Mouse (Mus musculus) erythroblast, adult 5-6 weeks (primary cell): Measurements from ENCODE around the gene Gm21887. TPM values are rescaled to one million over a fixed set of nuclear protein-coding genes. Genes with fewer than 3 reads are reported as not detected.
"Not testable (repeated sequence)": the region's sequence is repeated elsewhere in the genome, so short reads cannot be mapped to it uniquely, and the experiment has no call there.

Experiments used
- ATAC-seq: replicated peaks from 2 replicates; pipeline ENCODE4 v1.8.0; 2016; ENCODE audit warnings: moderate number of reproducible peaks, mild to moderate bottlenecking, moderate TSS enrichment, inconsistent platforms; ENCODE audit not compliant: poor library complexity, low FRiP score, severe bottlenecking
- total RNA-seq, 2 experiments: library from RNA; stranded (forward) in 1 of 2; stranded (reverse) in 1 of 2; fragments of 150-400 nt in 1 of 2; fragments of 200-764, 138-1000 nt in 1 of 2; gene quantifications; 2 replicates each; pipeline versions ENCODE4 v1.2.3 to v1.2.4; 2015 to 2017; ENCODE audit warnings: low replicate concordance in 2 of 2

Gm21887 gene
- total RNA-seq, 2 experiments from 2014 or later = 4.0 to 59.6 TPM

DNA sequence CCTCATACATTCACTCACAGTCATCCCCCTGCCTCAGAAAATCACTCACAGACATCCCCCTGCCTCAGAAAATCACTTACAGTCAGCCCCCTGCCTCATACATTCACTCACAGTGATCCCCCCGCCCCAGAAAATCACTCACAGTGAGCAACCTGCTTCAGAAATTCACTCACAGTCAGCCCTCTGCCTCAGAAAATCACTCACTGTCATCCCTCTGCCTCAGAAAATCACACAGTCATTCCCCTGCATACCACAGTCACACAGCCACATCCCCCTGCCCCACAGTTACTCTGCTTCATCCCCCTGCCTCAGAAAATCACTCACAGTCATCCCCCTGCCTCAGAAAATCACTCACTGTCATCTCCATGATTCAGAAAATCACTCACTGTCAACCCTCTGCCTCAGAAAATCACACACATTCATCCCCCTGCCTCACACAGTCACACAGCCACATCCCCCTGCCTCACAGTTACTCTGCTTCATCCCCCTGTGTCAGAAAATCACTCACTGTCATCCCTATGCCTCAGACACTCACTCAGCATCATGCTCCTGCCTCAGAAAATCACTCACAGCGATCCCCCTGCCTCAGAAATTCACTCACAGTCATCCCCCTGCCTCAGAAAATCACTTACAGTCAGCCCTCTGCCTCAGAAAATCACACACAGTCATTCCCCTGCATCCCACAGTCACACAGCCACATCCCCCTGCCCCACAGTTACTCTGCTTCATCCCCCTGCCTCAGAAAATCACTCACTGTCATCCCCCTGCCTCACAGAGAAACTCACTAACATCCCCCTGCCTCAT lies 1.9 kb upstream of the Gm21887 start:
- ATAC-seq = not testable (repeated sequence)

- not testable (repeated sequence) for ATAC-seq
Observed at GRCm38 (mm10) chrX:170008179-170008467, 1.3 kb upstream of the Gm21887 start.

DNA sequence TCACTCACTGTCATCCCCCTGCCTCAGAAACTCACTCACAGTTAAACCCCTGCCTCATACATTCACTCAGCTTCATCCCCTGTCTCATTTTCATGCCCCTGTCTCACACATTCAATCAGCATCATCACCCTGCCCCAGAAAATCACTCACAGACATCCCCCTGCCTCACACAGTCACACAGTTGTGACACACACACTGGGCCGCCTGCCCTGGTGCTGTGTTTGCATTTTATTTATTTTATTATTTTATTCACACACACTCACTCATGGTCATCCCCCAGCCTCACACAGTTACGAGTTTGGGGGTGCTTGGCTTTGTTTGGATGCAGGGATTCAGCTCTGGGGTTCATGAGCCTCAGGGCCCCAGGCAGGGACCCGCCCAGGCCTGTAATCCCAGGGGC lies 875 bp upstream of the Gm21887 start:
- not testable (repeated sequence) for ATAC-seq

GRCm38 (mm10) chrX:170009801-170010221 lies 352 bp downstream of the Gm21887 start:
- peak; percentile 94 for ATAC-seq

DNA sequence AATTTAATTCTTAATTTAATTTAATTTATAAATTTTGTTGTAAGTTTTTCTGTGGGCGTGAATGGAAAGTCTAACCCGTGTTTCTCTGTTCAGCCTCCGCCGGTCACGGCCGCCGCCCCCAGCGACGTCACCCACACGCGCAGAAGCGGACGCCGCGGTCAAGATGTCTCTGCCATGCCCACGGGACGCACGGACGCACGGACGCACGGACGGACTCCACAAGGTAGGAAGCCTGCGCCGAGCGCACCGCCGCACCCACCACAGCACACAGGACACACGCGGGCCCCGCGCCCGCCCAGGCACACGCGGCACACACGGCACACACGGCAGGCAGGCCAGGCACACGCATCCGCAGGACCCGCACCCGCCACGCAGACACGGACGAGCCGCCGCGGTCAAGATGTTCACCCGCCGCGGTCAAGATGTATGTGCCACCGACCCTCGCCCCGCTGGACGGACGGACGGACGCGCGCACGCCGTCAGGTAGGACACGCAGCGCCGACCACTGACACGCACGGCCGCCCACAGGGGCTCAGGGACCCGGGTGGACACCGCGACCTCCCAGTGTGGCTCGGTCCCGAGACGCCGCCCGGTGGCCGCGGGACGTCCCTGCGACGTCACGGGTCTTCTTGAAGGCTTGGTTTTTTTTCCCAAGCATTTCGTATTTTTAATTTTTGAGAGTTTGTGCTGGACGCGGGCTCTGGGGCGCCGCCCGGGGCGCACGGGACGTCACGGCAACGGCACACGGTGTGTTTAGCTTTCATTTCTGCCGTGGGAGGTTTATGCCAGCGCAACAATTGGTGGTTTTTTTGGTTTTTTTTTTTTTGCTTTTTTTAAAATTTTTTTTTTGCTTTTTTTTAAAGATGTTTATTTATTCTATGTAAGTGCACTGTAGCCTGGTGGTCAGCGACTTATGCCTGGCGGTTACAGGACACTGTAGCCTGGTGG lies 1.4 kb downstream of the Gm21887 start:
- ATAC-seq = peak; percentile 16; the same call in 1 of the 2 replicates

DNA sequence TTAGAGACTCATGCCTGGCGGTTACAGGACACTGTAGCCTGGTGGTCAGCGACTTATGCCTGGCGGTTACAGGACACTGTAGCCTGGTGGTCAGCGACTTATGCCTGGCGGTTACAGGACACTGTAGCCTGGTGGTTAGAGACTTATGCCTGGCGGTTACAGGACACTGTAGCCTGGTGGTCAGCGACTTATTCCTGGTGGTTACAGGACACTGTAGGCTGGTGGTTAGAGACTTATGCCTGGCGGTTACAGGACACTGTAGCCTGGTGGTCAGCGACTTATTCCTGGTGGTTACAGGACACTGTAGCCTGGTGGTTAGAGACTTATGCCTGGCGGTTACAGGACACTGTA lies 2.0 kb downstream of the Gm21887 start:
- ATAC-seq = not testable (repeated sequence)

DNA sequence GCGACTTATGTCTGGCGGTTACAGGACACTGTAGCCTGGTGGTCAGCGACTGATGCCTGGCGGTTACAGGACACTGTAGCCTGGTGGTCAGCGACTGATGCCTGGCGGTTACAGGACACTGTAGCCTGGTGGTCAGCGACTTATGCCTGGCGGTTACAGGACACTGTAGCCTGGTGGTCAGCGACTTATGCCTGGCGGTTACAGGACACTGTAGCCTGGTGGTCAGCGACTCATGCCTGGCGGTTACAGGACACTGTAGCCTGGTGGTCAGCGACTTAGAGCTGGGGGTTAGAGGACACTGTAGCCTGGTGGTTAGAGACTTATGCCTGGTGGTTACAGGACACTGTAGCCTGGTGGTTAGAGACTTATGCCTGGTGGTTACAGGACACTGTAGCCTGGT lies 4.0 kb downstream of the Gm21887 start:
- ATAC-seq = not testable (repeated sequence)

GRCm38 (mm10) chrX:170014038-170014437 lies 4.6 kb downstream of the Gm21887 start:
- not testable (repeated sequence) for ATAC-seq

GRCm38 (mm10) chrX:170015883-170016282 lies 6.4 kb downstream of the Gm21887 start:
- not testable (repeated sequence) for ATAC-seq

DNA sequence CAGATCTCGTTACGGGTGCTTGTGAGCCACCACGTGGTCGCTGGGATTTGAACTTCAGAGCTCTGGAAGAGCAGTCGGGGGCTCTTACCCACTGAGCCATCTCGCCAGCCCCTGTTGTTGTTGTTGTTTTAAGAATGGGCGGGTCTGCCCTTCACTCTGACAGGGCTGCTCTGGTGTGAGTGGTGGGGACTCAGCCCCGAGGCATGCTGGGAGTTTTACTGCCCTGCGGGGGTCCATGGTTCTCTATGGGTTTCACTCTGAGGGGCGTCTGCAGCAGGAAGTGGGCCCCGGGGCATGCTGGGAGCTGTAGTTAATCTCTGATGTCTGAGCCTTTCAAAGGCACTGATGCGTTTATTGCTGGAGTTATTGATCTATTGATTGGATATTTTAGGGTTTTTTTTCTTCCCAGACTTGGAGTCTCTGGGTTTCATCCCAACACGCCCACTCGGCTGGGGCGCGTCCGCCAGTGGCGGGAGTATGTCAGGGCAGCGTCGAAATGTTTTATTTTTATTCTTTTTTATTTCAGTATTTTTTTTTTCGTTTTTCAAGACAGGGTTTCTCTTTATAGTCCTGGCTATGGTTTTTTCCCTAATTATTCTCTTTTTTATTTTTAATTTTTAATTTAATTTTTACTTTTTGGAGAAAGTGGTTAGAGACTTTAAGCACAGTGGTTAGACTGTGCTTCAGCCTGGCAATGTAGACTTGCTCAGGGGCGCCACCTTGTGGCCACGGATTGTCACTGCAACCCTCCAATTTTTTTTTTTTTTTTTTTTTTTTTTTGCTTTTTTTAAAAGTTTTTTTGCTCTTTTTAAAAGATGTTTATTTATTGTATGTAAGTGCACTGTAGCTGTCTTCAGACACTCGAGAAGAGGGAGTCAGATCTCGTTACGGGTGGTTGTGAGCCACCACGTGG lies 8.1 kb downstream of the Gm21887 start:
- ATAC-seq = peak; percentile 57

- ATAC-seq = peak; percentile 59
Observed at GRCm38 (mm10) chrX:170018571-170019218, 9.2 kb downstream of the Gm21887 start.

GRCm38 (mm10) chrX:170019219-170019953 lies 9.9 kb downstream of the Gm21887 start:
- ATAC-seq = peak; percentile 54

DNA sequence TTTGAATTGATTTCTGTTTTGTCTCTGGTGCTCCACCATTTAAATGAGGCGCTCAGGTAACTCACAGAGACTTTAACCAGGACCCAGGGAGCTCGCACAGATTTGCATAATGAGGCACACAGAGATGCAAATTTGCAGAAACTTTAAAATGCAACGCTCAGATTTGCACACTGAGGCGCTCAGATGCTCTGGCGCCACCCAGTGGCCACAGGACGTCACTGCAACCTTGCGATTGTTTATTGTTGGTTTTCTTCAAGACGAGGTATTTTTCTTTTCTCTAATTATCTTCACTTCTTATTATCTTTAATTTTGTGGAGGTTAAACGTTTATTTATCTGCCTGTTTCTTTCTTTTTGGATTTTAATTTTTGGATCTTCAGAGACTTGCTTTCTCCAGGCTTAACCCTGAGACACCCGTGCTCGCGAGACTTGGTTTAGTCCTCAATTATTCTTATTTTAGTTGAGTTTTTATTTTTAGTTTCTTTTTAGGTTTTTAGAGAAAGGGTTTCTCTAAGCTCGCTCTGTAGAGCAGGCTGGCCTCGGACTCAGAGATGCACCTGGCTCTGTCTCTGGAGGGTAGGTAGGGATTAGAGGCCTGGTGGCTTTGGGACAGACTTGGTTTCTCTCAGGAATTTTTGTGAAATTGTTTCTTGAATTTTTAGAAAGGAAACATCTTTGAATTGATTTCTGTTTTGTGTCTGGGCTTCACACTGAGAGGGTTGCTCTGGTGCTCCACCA lies 10.7 kb downstream of the Gm21887 start:
- 0 out of 2 replicates have a peak, but pooled peaks have one; percentile 28 for ATAC-seq

DNA sequence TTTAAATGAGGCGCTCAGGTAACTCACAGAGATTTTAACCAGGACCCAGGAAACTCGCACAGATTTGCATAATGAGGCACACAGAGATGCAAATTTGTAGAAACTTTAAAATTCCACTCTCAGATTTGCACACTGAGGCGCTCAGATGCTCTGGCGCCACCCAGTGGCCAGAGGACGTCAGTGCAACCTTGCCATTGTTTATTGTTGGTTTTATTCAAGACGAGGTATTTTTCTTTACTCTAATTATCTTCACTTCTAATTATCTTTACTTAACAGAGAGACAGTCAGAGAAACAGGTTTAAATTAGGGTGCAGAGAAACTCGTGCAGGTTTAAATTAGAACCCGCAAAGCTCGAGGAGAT lies 11.2 kb downstream of the Gm21887 start:
- ATAC-seq = peak; percentile 29; the same call in 1 of the 2 replicates

- ATAC-seq = not testable (repeated sequence)
Observed at GRCm38 (mm10) chrX:170021205-170021604, 11.7 kb downstream of the Gm21887 start.

DNA sequence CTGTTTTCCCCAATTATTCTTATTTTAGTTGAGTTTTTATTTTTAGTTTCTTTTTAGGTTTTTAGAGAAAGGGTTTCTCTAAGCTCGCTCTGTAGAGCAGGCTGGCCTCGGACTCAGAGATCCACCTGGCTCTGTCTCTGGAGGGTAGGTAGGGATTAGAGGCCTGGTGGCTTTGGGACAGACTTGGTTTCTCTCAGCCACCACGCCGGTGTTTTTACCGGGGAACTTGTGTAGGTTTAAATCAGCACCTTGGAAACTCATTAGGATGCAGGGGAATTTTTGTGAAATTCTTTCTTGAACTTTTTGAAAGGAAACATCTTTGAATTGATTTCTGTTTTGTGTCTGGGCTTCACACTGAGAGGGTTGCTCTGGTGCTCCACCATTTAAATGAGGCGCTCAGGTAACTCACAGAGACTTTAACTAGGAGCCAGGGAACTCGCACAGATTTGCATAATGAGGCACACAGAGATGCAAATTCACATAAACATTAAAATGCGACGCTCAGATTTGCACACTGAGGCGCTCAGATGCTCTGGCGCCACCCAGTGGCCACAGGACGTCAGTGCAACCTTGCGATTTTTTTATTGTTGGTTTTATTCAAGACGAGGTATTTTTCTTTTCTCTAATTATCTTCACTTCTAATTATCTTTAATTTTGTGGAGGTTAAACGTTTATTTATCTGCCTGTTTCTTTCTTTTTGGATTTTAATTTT lies 12.4 kb downstream of the Gm21887 start:
- ATAC-seq = not testable (repeated sequence)
